ENCODE assay signal across 21 mouse cellular contexts in genomic region chr12:108315818-108316217, GRCm38 (mm10). TPM values are rescaled to one million over a fixed set of nuclear protein-coding genes. Genes with fewer than 3 reads are reported as not detected.
"Had no signal": no experiment of that assay in that cellular context is flagged by ENCODE, and none has a peak within 500 bp of the region (broad histone marks: within the 10 kb centered on the region; RNA-seq: fewer than 3 reads in every experiment).

No protein-coding gene starts in this region.

- ATAC-seq: liver, postnatal 0 days; lung, postnatal 0 days; midbrain, embryonic 13.5 days; midbrain, embryonic 16.5 days had no signal

- H3K4me2 ChIP-seq: liver, embryonic 15.5 days; lung, embryonic 15.5 days; midbrain, embryonic 13.5 days; neural tube, embryonic 12.5 days; stomach, embryonic 15.5 days had no signal

- H3K27ac ChIP-seq: liver, embryonic 15.5 days; lung, embryonic 15.5 days; macrophage; midbrain, embryonic 13.5 days; neural tube, embryonic 12.5 days; stomach, embryonic 15.5 days; stomach, postnatal 0 days had no signal

- H3K9me3 ChIP-seq: liver, embryonic 15.5 days; lung, embryonic 15.5 days; midbrain, embryonic 13.5 days; neural tube, embryonic 12.5 days; stomach, embryonic 15.5 days had no signal

- H3K9ac ChIP-seq: liver, embryonic 15.5 days; liver, postnatal 0 days; lung, embryonic 15.5 days; midbrain, embryonic 13.5 days; neural tube, embryonic 12.5 days; stomach, embryonic 15.5 days had no signal

- H3K36me3 ChIP-seq: liver, embryonic 15.5 days; lung, embryonic 15.5 days; midbrain, embryonic 13.5 days; neural tube, embryonic 12.5 days; stomach, embryonic 15.5 days had no signal

- DNase-seq: liver, postnatal 0 days; lung, adult 2 months; lung, postnatal 14 days; lung, postnatal 36 days; right cerebral cortex, postnatal 14 days; thymus, adult 2 months; thymus, postnatal 25 days; thymus, postnatal 4 days had no signal

- H3K4me3 ChIP-seq: liver, embryonic 15.5 days; lung, embryonic 15.5 days; megakaryocyte, embryonic 14.5 days; midbrain, embryonic 13.5 days; neural tube, embryonic 12.5 days; stomach, embryonic 15.5 days had no signal

RNA-seq across cellular contexts. Expression of gene Hhipl1, which starts 9.7 kb away (rescaled TPM):
- total RNA-seq: megakaryocyte progenitor cell, adult 5-6 weeks; monocyte, adult 5-6 weeks; neutrophil, adult 5-6 weeks had no signal
- polyA plus RNA-seq: macrophage had no signal

RNA-seq across cellular contexts. Expression of gene Cyp46a1, which starts 18.4 kb away (rescaled TPM):
- total RNA-seq: monocyte, adult 5-6 weeks; neutrophil, adult 5-6 weeks had no signal
- polyA plus RNA-seq: macrophage had no signal

RNA-seq across cellular contexts. Expression of gene Ccdc85c, which starts 40.6 kb away (rescaled TPM):
- total RNA-seq: monocyte, adult 5-6 weeks had no signal

RNA-seq across cellular contexts. Expression of gene Eml1, which starts 54.9 kb away (rescaled TPM):
- total RNA-seq: megakaryocyte progenitor cell, adult 5-6 weeks; monocyte, adult 5-6 weeks had no signal
- polyA plus RNA-seq: macrophage had no signal
